Mouse (Mus musculus) Patski (cell line): ENCODE measurements around the gene Aloxe3. TPM values are rescaled to one million over a fixed set of nuclear protein-coding genes. Genes with fewer than 3 reads are reported as not detected.

ENCODE experiments used
- ATAC-seq: fragments of 100-300 bp; one replicate; pipeline ENCODE4 v1.8.0; 2021
- CTCF ChIA-PET: fragments of 350-600 bp; sonication (Branson Sonifier 250); formaldehyde crosslinking; loops from one replicate; lab custom pipeline; 2022; ENCODE audit warnings: inconsistent platforms; lab: Charles Lee
- POLR2A ChIA-PET: fragments of 350-600 bp; sonication (Branson Sonifier 250); formaldehyde crosslinking; loops from one replicate; lab custom pipeline; 2022; ENCODE audit warnings: antibody characterized with exemption, inconsistent platforms; lab: Charles Lee
- DNase-seq: peaks from one replicate; pipeline ENCODE4 v3.0.0-alpha.2; 2011; ENCODE audit warnings: low read depth, low spot score
- H3K27me3 ChIP-seq: fragments of 371-371 bp; one replicate; pipeline ENCODE4 v1.5.1; 2021
- CTCF ChIP-seq: fragments of 100-300 bp; IDR thresholded peaks from one replicate; pipeline ENCODE4 v1.5.1; 2021
- in situ Hi-C: fragments of 300-500 bp; cut with MboI; formaldehyde crosslinking; loops from 3 replicates; pipeline ENCODE4 v1.11.1; 2018; ENCODE audit warnings: low pct_unique_long_range_greater_than_20kb, mixed read lengths
- polyA plus RNA-seq: library from polyadenylated mRNA; unstranded; gene quantifications from one replicate; pipeline ENCODE4 v1.2.3, GENCODE M21; 2021

Aloxe3 gene
- polyA plus RNA-seq, 1 experiment from 2014 or later = 0.36 TPM

DNA sequence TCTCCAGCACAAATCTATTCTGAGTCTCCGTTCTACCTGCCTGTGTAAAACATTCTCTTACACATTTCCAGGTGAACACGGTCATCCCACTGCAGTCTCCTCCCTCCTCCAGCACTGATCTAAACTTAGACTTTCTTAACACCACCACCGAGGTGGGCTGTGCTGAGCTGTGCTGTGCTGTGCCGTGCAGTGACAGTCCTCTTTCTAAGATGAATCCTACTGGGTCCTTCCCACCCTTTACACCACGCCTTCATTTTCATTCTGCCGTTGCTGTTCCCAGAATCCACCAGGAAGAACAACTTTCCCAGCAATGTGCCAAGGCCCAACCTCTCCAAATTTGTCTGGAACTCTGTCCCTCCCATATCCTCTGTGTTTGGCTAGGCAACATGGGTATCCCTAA, 39.3 kb upstream of the Aloxe3 start:
- H3K27me3 ChIP-seq = no peaks in the 10 kb centered on the region
- in situ Hi-C loops = loop anchor here (25.0 kb wide), 1 partner anchor 901 kb away; the partner anchor contains the start of genes Ctdnep1, Elp5, Gabarap and Phf23
- DNase-seq = no peak
- ChIA-PET CTCF (interaction anchor here (2.2 kb wide), 1 partner anchor 19 kb away, joined by 8 read pairs; no protein-coding TSS in a partner anchor), POLR2A (interaction anchor here (0.7 kb wide), 1 partner anchor 8 kb away, joined by 3 read pairs; no protein-coding TSS in a partner anchor)
- no peak for TF ChIP-seq CTCF
- no peak for ATAC-seq

DNA sequence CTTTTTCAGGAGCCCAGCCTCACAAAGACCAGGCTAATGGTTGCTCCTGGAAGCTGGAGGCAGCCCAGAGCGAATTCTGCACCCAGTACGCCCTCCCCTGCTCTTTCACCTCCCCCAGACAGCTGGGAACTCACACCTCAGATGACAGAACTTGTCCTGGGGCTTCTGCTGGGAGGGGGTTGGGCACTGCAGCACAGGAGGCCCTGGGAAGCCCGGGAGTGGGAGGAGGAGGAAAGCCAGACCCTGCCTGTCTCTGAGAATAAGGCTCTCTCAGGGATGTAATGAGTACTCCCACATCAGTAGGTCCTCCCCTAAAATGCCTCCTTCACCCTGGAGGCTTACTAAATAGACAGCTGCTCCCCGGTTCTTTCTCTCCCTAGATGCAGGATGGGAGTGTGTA, 38.6 kb upstream of the Aloxe3 start:
- in situ Hi-C loops = loop anchor here (25.0 kb wide), 1 partner anchor 900 kb away; the partner anchor contains the start of genes Ctdnep1, Elp5, Gabarap and Phf23
- TF ChIP-seq CTCF = no peak
- DNase-seq (no peak), ATAC-seq (no peak)
- POLR2A ChIA-PET = interaction anchor here (0.7 to 1.4 kb wide), 3 partner anchors 9 to 13 kb away, joined by 3 to 9 read pairs (median 3); no protein-coding TSS in a partner anchor
- CTCF ChIA-PET = interaction anchor here (1.1 to 2.2 kb wide), 2 partner anchors 20 to 37 kb away, joined by 3 to 8 read pairs; no protein-coding TSS in a partner anchor
- H3K27me3 ChIP-seq = no peaks in the 10 kb centered on the region

DNA sequence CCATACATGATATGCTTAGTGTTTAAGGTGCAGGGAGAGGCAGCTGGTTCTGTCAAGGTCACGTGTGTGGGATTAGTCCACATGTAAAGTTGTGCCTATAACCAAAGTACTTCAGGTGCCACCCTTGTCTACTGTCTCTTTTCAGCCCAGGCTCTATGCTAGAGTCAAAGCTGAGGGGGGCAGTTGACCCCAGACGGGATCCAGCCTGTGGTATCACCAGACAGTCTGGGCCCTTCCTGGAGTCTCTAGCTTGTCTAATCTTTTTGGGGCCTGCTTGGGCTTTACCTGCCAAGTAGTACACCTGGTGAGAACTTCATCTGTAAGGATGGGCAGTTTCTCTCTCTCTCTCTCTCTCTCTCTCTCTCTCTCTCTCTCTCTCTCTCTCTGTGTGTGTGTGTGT, 38.1 kb upstream of the Aloxe3 start:
- ChIA-PET CTCF (interaction anchor here (1.1 to 2.2 kb wide), 2 partner anchors 21 to 36 kb away, joined by 3 to 8 read pairs; no protein-coding TSS in a partner anchor), POLR2A (interaction anchor here (0.9 to 1.4 kb wide), 4 partner anchors 8 to 21 kb away, joined by 3 to 9 read pairs (median 4); no protein-coding TSS in a partner anchor)
- no peak for ATAC-seq
- no peak for TF ChIP-seq CTCF
- DNase-seq = no peak
- H3K27me3 ChIP-seq = no peaks in the 10 kb centered on the region
- in situ Hi-C loops = loop anchor here (25.0 kb wide), 1 partner anchor 900 kb away; the partner anchor contains the start of genes Ctdnep1, Elp5, Gabarap and Phf23

DNA sequence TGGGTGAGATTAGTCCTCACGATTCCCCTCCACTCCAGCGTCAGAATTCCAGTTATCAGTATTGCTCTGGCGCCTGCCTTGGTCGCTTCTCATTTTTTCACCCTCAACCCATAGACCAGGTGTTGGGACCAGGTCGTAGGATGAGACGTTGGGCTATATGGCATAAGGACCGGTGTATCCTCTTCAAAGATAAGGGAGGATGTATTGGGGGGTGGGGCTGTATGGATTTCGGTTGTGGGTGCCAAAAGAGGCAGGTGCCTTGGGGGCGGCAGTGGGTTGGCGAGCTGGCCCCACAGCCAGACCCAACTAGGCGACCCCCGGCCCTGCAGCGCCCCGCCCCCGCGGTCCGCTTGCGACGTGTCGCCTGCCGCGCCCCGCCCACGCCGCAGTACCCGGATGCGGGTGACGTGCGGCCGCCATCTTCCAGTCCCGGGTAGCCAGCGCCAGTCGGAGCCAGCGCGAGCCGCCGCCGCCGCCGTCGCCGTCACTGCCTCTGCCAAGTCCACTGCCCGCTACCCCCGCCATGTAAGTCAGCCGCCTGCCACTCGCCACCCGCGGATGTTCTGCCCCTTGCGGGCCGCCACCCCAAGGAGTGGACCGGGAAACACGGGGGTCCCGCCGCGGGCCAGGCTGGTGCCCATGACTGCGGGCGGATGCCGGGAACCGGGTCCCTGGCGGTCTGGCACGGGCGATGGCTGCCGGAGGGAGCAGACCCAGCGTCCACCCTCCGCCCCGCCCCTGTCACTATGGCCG, 37.4 kb upstream of the Aloxe3 start, which contains the start of gene Vamp2:
Gene Vamp2 (plus strand): TSS at position 388 of the 753 bp plus-strand sequence.
- peak; percentile 62 for ATAC-seq
- POLR2A ChIA-PET = interaction anchor here (0.8 to 1.4 kb wide), 5 partner anchors 9 to 21 kb away, joined by 3 to 9 read pairs (median 3); no protein-coding TSS in a partner anchor
- no peak for DNase-seq
- H3K27me3 ChIP-seq = no peaks in the 10 kb centered on the region
- in situ Hi-C loops = loop anchor here (25.0 kb wide), 1 partner anchor 899 kb away; the partner anchor contains the start of genes Ctdnep1, Elp5, Gabarap and Phf23
- no peak for TF ChIP-seq CTCF
- CTCF ChIA-PET = interaction anchor here (1.1 to 2.2 kb wide), 2 partner anchors 21 to 36 kb away, joined by 3 to 8 read pairs; no protein-coding TSS in a partner anchor

DNA sequence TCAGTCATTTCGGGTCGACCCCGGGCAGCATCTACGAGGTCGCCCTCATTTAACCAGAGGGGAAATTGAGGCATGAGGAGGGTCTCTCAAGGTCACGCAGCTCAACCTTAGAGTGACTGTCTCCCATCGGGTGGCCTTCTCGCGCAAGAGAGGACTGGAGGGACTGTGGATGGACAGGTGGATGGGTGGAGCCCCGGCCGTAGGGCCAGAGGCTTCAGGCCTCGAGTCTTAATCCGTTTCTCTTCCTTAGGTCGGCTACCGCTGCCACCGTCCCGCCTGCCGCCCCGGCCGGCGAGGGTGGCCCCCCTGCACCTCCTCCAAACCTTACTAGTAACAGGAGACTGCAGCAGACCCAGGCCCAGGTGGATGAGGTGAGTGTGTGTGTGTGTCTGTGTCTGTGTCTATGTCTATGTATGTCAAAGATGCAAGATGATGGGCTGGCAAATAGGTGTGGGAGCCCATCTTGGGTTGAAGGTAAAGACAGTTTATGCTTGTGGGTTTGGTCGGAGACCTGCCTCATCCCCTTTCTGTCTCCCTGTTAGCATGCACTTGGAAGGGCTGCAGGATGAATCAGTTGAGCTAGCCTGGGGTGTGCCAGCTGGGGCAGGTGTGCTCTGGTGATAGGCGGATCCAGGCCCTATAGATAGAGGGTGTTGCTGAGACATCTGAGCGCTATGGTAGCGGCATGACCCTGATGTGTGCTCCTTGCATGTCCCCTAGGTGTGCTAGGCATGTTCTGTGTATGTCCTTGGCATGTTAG, 36.7 kb upstream of the Aloxe3 start:
- in situ Hi-C loops = loop anchor here (25.0 kb wide), 1 partner anchor 898 kb away; the partner anchor contains the start of genes Ctdnep1, Elp5, Gabarap and Phf23
- ATAC-seq (no peak), DNase-seq (no peak)
- POLR2A ChIA-PET = interaction anchor here (0.8 to 1.5 kb wide), 2 partner anchors 17 to 20 kb away, joined by 3 to 4 read pairs; no protein-coding TSS in a partner anchor
- CTCF ChIA-PET = no interaction called here
- no peak for TF ChIP-seq CTCF
- H3K27me3 ChIP-seq = no peaks in the 10 kb centered on the region

DNA sequence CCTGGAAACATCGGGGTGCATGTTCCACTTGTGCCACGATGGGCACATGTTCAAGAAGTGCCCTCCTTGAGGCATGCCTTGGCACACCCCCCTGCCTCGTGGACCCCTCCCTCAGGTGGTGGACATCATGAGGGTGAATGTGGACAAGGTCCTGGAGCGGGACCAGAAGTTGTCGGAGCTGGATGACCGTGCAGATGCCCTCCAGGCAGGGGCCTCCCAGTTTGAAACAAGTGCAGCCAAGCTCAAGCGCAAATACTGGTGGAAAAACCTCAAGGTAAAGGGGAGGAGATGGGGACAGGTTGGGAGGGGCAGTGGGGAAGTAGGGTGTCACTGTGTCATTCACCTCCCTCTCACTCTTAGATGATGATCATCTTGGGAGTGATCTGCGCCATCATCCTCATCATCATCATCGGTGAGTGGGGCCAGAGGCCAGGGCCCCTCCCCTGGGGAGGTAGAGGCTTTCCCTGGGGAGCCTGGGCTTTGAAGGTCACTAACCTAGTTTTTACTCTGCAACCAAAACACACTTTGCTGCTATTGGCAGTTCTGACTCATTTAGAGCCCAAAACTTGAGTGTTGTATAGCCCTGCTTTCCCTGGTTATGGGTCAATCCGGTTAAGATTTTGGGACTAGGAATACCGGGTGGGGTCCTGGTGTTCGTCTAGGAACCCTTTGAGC, 35.9 kb upstream of the Aloxe3 start:
- DNase-seq (no peak), ATAC-seq (no peak)
- TF ChIP-seq CTCF = no peak
- ChIA-PET POLR2A (interaction anchor here (1.5 kb wide), 1 partner anchor 17 kb away, joined by 4 read pairs; no protein-coding TSS in a partner anchor), CTCF (no interaction called here)
- no peaks in the 10 kb centered on the region for H3K27me3 ChIP-seq
- in situ Hi-C loops = loop anchor here (25.0 kb wide), 1 partner anchor 898 kb away; the partner anchor contains the start of genes Ctdnep1, Elp5, Gabarap and Phf23

DNA sequence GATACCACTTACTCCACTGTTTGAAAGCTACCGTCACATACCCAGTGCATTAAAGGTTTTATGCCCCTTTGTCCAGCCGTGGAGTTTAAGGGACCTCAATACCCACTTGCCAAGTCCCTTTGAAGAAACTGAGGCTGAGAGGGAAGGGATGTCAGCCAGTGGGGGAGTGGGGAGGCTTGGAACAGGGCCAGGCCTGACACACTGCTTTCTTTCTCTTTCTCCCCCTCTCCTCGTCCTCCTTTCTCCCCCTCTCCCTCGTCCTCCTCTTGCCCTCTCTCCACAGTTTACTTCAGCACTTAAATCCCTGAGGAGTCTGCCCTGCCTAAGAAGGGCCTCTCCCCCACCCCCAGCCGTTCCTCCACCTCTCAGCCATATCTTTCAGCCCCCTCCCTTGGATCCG, 35.3 kb upstream of the Aloxe3 start:
- no peak for TF ChIP-seq CTCF
- CTCF ChIA-PET = no interaction called here
- ATAC-seq (no peak), DNase-seq (no peak)
- no peaks in the 10 kb centered on the region for H3K27me3 ChIP-seq
- in situ Hi-C loops = loop anchor here (25.0 kb wide), 1 partner anchor 897 kb away; the partner anchor contains the start of genes Ctdnep1, Elp5, Gabarap and Phf23
- POLR2A ChIA-PET = interaction anchor here (0.7 to 1.5 kb wide), 2 partner anchors 14 to 18 kb away, joined by 3 to 4 read pairs; no protein-coding TSS in a partner anchor

DNA sequence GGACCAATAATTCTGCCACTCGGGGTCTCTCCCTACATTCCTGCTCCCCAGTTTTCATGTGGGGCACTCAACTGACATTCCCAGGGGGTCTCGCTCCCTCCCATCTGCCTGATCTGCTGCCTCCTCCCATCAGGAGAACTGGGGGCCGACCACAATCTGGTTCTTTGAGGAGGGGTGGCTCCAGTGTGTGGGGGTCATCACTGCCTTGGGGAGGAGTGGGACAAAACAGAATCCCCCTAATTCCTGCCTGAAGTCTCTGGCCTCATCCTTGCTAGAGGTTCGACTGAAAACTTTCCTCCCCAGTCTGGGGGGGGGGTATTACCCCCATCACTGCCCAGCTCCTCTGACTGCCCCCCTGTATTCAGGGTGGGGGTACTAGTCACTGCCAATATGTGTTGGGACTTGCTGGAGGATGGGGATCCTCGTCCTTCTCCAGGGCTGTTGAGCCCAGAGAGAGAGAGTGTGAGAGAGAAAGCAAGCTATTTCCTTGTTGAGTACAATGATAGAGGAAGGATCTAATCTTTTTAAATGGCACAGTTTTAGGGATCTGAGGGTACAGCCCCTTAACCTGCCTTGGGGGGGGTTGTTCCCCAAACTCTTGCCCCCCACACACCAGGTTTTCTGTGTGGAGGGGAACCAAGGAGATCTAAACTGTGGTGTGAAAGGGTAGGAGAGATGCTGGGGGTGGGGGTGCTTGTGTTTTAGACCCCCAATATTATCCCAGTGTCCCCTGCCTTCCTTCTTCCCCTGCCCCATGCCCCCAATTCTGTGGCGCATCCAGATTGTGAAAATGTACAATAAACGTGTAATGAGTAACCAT, 33.9 kb upstream of the Aloxe3 start:
- ATAC-seq (no peak), DNase-seq (no peak)
- no peak for TF ChIP-seq CTCF
- ChIA-PET POLR2A (interaction anchor here (0.8 kb wide), 1 partner anchor 12 kb away, joined by 3 read pairs; no protein-coding TSS in a partner anchor), CTCF (interaction anchor here (1.0 to 2.3 kb wide), 9 partner anchors 12 to 32 kb away, joined by 3 to 13 read pairs (median 5); partner anchors contain the start of genes 9130213A22Rik and Borcs6)
- no peaks in the 10 kb centered on the region for H3K27me3 ChIP-seq
- in situ Hi-C loops = loop anchor here (25.0 kb wide), 1 partner anchor 896 kb away; the partner anchor contains the start of genes Ctdnep1, Elp5, Gabarap and Phf23
